Mouse (Mus musculus): ENCODE measurements around the gene Syap1. TPM values are rescaled to one million over a fixed set of nuclear protein-coding genes. Genes with fewer than 3 reads are reported as not detected.
"Not testable (repeated sequence)": the region's sequence is repeated elsewhere in the genome, so short reads cannot be mapped to it uniquely, and the experiment has no call there.

Gene Syap1
- polyA plus RNA-seq, 1 experiment from 2014 or later, result 37.3 TPM

DNA sequence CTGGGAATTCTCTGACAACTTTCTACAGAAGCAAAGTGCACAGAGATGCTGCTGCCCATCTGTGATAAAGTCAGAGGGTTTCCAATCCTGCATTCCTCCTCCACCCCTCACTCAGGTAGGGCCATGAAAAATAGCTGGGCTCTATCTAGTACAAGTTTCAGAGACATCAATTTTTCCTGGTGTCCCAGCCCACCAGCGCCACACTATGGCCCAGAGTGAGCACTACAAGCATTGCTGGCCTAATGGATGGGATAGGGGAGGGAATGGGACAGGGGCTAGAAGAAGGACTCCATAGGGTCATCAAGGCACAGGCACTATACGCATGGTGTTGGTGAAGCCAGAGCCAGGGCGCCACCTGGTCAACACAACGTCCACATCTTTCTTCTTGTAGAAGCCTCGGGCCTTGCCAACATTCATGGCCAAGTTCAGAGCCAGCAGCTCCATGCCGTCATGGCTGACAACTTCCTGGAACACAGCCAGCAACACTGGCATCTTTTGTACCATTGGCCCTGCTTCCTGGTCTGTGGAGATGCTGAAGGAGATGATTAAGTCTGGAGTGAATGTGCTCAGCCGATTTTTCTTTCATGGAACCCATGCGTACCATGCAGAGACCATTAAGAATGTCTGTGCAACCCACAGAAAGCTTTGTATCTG lies 43.7 kb downstream of the Syap1 start:
- H3K36me3 ChIP-seq (ENCODE audit: control insufficient read depth, insufficient read depth, low read length), result no peaks in the 10 kb centered on the region
- H3K27ac ChIP-seq (ENCODE audit: low read length), result no peak overlapping the region
- no peak overlapping the region for H3K4me2 ChIP-seq (ENCODE audit: low read length)
- H3K4me3 ChIP-seq (ENCODE audit: low read depth, low read length), result no peak overlapping the region
- H3K9ac ChIP-seq (ENCODE audit: low read depth, low read length), result no peak overlapping the region
- H3K27me3 ChIP-seq (ENCODE audit: control insufficient read depth, insufficient read depth, low read depth, low read length), result no peaks in the 10 kb centered on the region
- no peak for ATAC-seq
- no peaks in the 10 kb centered on the region for H3K9me3 ChIP-seq (replicated peaks; ENCODE audit: control insufficient read depth, low read length, poor library complexity, severe bottlenecking)
- no peaks in the 10 kb centered on the region for H3K4me1 ChIP-seq (ENCODE audit: control insufficient read depth, insufficient read depth, low read length)
- 70% methylated on average over 8 of the region's 8 CpGs for WGBS

DNA sequence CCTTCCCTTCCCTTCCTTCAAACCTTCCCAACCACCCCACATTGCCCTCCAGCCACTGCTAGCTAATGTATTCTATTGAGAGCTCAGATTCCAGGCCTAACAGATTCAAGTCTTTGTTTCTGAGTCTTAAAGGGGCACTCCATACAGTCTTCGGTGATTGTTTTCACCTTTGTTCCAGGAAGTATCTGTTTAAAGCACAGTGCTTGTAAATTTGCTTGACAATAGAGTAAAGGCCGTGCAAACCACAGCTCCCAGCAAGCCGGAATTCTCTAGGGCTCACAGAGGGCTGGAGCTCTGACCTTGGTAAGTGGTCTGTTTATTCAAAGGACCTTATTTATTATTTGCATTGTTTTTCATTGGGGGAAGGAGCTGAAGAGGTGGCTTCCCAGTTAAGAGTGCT lies 56.1 kb downstream of the Syap1 start:
- Histone ChIP-seq H3K27ac (ENCODE audit: low read length) (no peak overlapping the region), H3K9me3 (replicated peaks; ENCODE audit: control insufficient read depth, low read length, poor library complexity, severe bottlenecking) (no peaks in the 10 kb centered on the region), H3K36me3 (ENCODE audit: control insufficient read depth, insufficient read depth, low read length) (no peaks in the 10 kb centered on the region), H3K9ac (ENCODE audit: low read depth, low read length) (no peak overlapping the region), H3K4me1 (ENCODE audit: control insufficient read depth, insufficient read depth, low read length) (no peaks in the 10 kb centered on the region), H3K27me3 (ENCODE audit: control insufficient read depth, insufficient read depth, low read depth, low read length) (no peaks in the 10 kb centered on the region), H3K4me3 (ENCODE audit: low read depth, low read length) (no peak overlapping the region), H3K4me2 (ENCODE audit: low read length) (no peak overlapping the region)
- ATAC-seq, result no peak
- 22% methylated on average over 3 of the region's 3 CpGs for WGBS

DNA sequence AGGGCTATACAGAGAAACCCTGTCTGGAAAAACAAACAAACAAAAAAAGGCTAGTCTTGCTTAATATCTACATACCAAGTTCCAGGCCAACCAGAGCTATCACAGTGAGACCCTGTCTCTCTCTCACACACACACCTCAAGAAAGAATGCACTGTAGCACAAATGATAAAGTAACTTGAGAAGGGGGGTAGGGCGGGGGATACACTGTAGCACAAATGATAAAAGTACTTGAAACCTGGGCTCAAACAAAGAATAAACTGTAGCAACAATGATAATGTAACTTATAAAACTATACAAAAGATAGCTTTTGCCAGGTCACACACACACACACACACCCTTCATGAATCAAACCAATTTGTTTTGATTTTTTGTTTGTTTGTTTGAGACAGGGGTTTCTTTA lies 56.7 kb downstream of the Syap1 start:
- H3K27me3 ChIP-seq (ENCODE audit: control insufficient read depth, insufficient read depth, low read depth, low read length), result no peaks in the 10 kb centered on the region
- H3K4me2 ChIP-seq (ENCODE audit: low read length), result no peak overlapping the region
- H3K9me3 ChIP-seq (replicated peaks; ENCODE audit: control insufficient read depth, low read length, poor library complexity, severe bottlenecking), result no peaks in the 10 kb centered on the region
- no peak overlapping the region for H3K4me3 ChIP-seq (ENCODE audit: low read depth, low read length)
- no peak for ATAC-seq
- no peaks in the 10 kb centered on the region for H3K36me3 ChIP-seq (ENCODE audit: control insufficient read depth, insufficient read depth, low read length)
- 62% methylated on average over 1 of the region's 1 CpGs for WGBS
- H3K27ac ChIP-seq (ENCODE audit: low read length), result no peak overlapping the region
- H3K9ac ChIP-seq (ENCODE audit: low read depth, low read length), result no peak overlapping the region
- no peaks in the 10 kb centered on the region for H3K4me1 ChIP-seq (ENCODE audit: control insufficient read depth, insufficient read depth, low read length)

DNA sequence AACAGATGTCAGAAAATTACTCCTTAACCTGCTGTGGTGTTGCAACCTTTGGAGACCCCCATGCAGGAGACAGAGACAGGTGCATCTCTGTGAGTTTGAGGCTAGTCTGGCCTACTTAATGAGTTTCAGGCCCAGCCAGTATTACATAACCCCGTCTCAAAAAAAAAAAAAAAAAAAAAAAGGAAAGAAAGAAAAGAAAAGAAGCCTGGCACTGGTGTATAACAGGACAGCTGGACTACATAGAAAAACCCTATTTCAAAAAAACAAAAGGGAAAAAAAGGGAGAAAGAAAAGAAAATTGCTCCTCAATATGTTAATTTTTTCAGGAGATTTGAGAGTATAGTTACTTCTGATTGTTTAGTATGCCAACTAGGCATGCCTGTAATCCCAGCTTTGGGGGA lies 57.2 kb downstream of the Syap1 start:
- ATAC-seq, result no peak
- H3K9ac ChIP-seq (ENCODE audit: low read depth, low read length), result no peak overlapping the region
- H3K4me2 ChIP-seq (ENCODE audit: low read length), result no peak overlapping the region
- H3K4me1 ChIP-seq (ENCODE audit: control insufficient read depth, insufficient read depth, low read length), result no peaks in the 10 kb centered on the region
- no peaks in the 10 kb centered on the region for H3K36me3 ChIP-seq (ENCODE audit: control insufficient read depth, insufficient read depth, low read length)
- no peak overlapping the region for H3K27ac ChIP-seq (ENCODE audit: low read length)
- no peaks in the 10 kb centered on the region for H3K27me3 ChIP-seq (ENCODE audit: control insufficient read depth, insufficient read depth, low read depth, low read length)
- no peak overlapping the region for H3K4me3 ChIP-seq (ENCODE audit: low read depth, low read length)
- H3K9me3 ChIP-seq (replicated peaks; ENCODE audit: control insufficient read depth, low read length, poor library complexity, severe bottlenecking), result no peaks in the 10 kb centered on the region
- WGBS, result 17% methylated on average over 1 of the region's 1 CpGs

DNA sequence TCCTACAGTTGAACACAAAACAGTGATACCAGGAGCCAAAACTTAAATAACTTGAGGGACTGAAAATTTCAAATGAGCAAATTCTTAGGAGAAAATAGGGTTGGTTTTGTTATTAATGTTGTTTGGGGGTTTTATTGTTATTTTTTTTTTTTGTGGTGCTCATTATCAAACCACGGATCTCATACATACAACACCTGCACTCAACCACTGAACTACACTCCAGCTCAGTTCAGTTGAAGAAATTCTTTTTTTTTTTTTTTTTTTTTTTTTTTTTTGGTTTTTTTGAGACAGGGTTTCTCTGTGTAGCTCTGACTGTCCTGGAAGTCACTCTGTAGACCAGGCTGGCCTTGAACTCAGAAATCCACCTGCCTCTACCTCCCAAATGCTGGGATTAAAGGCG lies 57.9 kb downstream of the Syap1 start:
- 51% methylated on average over 2 of the region's 2 CpGs for WGBS
- not testable (repeated sequence) for H3K27ac ChIP-seq (ENCODE audit: low read length); H3K36me3 ChIP-seq (ENCODE audit: control insufficient read depth, insufficient read depth, low read length); H3K4me1 ChIP-seq (ENCODE audit: control insufficient read depth, insufficient read depth, low read length); H3K27me3 ChIP-seq (ENCODE audit: control insufficient read depth, insufficient read depth, low read depth, low read length); H3K4me3 ChIP-seq (ENCODE audit: low read depth, low read length); H3K9ac ChIP-seq (ENCODE audit: low read depth, low read length); H3K4me2 ChIP-seq (ENCODE audit: low read length); H3K9me3 ChIP-seq (replicated peaks; ENCODE audit: control insufficient read depth, low read length, poor library complexity, severe bottlenecking); ATAC-seq

DNA sequence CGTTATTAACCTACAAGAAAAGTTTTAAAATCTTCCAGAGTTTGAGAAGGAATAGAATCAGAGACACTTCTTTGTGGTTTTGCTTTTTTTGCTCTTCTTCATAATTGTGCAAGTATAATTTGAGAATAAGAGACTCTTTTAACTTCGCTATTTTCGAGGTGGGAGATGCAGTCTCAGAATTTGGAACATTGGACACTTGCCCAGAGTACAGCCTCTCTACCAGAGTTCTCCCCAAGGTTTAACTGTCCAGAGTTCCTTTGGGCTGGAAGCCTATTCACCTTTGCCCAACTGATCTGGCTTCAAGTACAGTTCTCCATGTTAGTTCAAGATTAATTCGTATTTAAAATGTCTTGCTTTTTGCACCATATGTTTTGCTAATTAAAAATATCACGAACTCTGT lies 58.5 kb downstream of the Syap1 start:
- no peak overlapping the region for H3K9ac ChIP-seq (ENCODE audit: low read depth, low read length)
- no peaks in the 10 kb centered on the region for H3K4me1 ChIP-seq (ENCODE audit: control insufficient read depth, insufficient read depth, low read length)
- no peak for ATAC-seq
- no peak overlapping the region for H3K27ac ChIP-seq (ENCODE audit: low read length)
- H3K9me3 ChIP-seq (replicated peaks; ENCODE audit: control insufficient read depth, low read length, poor library complexity, severe bottlenecking), result no peaks in the 10 kb centered on the region
- H3K4me3 ChIP-seq (ENCODE audit: low read depth, low read length), result peak overlapping the region; percentile 56
- 42% methylated on average over 5 of the region's 5 CpGs for WGBS
- H3K27me3 ChIP-seq (ENCODE audit: control insufficient read depth, insufficient read depth, low read depth, low read length), result no peaks in the 10 kb centered on the region
- H3K4me2 ChIP-seq (ENCODE audit: low read length), result peak overlapping the region; percentile 36
- H3K36me3 ChIP-seq (ENCODE audit: control insufficient read depth, insufficient read depth, low read length), result no peaks in the 10 kb centered on the region

DNA sequence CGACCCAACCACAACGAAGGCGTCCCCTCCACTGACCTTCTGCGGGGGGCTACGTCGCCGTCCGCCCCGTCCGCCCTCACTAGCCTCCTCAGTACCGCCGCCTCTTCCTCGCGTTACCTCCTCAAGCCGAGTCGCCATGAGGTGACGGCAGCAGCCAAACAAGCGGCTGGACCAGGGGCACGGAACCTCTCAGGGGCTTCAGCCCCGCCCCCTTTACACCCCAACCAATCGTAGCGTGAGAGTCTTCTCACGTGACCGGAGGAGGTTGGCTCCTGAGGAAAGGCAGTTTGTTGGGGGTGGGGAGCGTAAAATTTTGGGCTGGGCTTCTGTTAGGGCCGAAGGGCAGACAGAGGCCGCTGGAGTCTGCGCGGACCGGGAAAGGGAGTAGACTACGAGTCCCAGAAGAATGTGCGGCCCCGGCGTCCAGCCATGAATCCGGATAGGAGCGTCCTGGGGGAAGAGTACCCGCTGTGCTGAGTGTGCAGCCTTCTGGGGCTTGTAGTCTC lies 59.0 kb downstream of the Syap1 start, which contains the start of gene Txlng:
Gene Txlng (minus strand): TSS at position 252 of the 506 bp plus-strand sequence.
- Histone ChIP-seq H3K4me3 (ENCODE audit: low read depth, low read length) (peak within 1 kb of the TSS; percentile 56), H3K36me3 (ENCODE audit: control insufficient read depth, insufficient read depth, low read length) (no peaks in the 10 kb centered on the region), H3K9me3 (replicated peaks; ENCODE audit: control insufficient read depth, low read length, poor library complexity, severe bottlenecking) (no peaks in the 10 kb centered on the region), H3K4me1 (ENCODE audit: control insufficient read depth, insufficient read depth, low read length) (no peaks in the 10 kb centered on the region), H3K9ac (ENCODE audit: low read depth, low read length) (peak within 1 kb of the TSS; percentile 68), H3K27ac (ENCODE audit: low read length) (peak within 1 kb of the TSS; percentile 33; the same call in 1 of the 2 replicates), H3K27me3 (ENCODE audit: control insufficient read depth, insufficient read depth, low read depth, low read length) (no peaks in the 10 kb centered on the region), H3K4me2 (ENCODE audit: low read length) (peak within 1 kb of the TSS; percentile 78)
- WGBS, result 17% methylated on average over 36 of the region's 37 CpGs
- peak; percentile 99 for ATAC-seq

DNA sequence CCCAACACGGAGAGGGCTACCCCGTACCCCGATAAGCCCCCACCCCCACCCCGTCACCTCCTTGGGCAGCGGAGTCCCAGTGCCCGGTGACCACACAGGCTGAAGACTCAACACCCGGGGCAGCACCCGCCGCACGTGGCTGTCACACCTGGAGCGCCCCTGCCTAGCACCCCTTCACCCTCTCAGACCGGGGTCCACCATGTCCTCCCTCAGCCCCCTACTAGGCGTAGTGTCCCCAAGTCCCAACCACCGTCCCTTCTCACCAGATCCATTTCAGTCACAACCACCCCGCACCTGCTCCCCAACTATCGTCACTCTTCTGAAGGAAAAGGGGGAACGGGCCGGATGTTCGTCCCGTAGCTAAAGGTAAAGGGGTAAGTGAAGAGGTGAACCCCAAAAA lies 59.5 kb downstream of the Syap1 start:
- Histone ChIP-seq H3K4me2 (ENCODE audit: low read length) (peak overlapping the region; percentile 78), H3K4me1 (ENCODE audit: control insufficient read depth, insufficient read depth, low read length) (no peaks in the 10 kb centered on the region), H3K36me3 (ENCODE audit: control insufficient read depth, insufficient read depth, low read length) (no peaks in the 10 kb centered on the region), H3K4me3 (ENCODE audit: low read depth, low read length) (peak overlapping the region; percentile 56), H3K9me3 (replicated peaks; ENCODE audit: control insufficient read depth, low read length, poor library complexity, severe bottlenecking) (no peaks in the 10 kb centered on the region), H3K9ac (ENCODE audit: low read depth, low read length) (peak overlapping the region; percentile 68), H3K27ac (ENCODE audit: low read length) (0 out of 2 replicates have a peak overlapping the region, but pooled peaks have one; percentile 17), H3K27me3 (ENCODE audit: control insufficient read depth, insufficient read depth, low read depth, low read length) (no peaks in the 10 kb centered on the region)
- 10% methylated on average over 18 of the region's 20 CpGs for WGBS
- ATAC-seq, result peak; percentile 70

DNA sequence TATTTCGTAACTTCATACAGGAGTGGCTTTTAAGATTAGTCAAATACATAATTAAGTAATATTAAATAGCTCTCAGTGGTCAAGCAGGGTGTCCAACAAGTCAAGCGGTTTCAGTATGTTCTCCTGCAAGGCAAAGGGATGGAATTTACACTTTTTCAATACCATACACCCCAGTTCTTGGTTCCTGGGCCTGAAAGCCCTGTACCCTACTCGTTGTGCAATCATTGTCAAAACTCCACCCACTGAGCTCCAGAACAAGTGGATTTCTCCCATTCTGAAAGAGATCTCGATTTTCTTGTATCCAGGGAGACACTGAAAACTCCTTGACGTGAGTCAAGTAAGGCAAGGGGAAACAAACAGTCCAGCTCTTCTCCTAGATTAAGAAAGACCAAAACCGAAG lies 60.2 kb downstream of the Syap1 start:
- peak overlapping the region; percentile 33; the same call in 1 of the 2 replicates for H3K27ac ChIP-seq (ENCODE audit: low read length)
- H3K27me3 ChIP-seq (ENCODE audit: control insufficient read depth, insufficient read depth, low read depth, low read length), result no peaks in the 10 kb centered on the region
- no peak for ATAC-seq
- no peaks in the 10 kb centered on the region for H3K4me1 ChIP-seq (ENCODE audit: control insufficient read depth, insufficient read depth, low read length)
- peak overlapping the region; percentile 56 for H3K4me3 ChIP-seq (ENCODE audit: low read depth, low read length)
- WGBS, result 39% methylated on average over 6 of the region's 6 CpGs
- peak overlapping the region; percentile 68; the same call in 1 of the 2 replicates for H3K9ac ChIP-seq (ENCODE audit: low read depth, low read length)
- H3K9me3 ChIP-seq (replicated peaks; ENCODE audit: control insufficient read depth, low read length, poor library complexity, severe bottlenecking), result no peaks in the 10 kb centered on the region
- no peaks in the 10 kb centered on the region for H3K36me3 ChIP-seq (ENCODE audit: control insufficient read depth, insufficient read depth, low read length)
- peak overlapping the region; percentile 78 for H3K4me2 ChIP-seq (ENCODE audit: low read length)
